Mouse (Mus musculus): ENCODE data around the gene Smyd4.
"Not testable (repeated sequence)": the region's sequence is repeated elsewhere in the genome, so short reads cannot be mapped to it uniquely, and the experiment has no call there.

DNA sequence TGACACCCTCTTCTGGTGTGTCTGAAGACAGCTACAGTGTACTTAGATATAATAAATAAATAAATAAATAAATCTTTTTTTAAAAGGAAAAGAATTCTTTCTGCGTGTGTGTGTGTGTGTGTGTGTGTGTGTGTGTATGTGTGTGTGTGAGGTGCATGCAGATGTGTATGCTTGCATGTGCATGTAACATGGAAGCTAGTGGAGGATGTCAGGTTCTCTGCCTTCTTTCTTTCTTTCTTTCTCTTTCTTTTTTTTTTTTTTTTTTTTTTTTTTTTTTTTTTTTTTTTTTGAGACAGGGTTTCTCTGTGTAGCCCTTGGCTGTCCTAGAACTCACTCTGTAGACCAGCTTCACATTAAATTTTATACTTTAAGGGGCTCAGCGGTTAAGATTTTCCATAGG, 30.6 kb downstream of the Smyd4 start:
- not testable (repeated sequence) for TF ChIP-seq HCFC1 (IDR thresholded peaks at IDR 0.05; ENCODE audit: borderline replicate concordance, insufficient read depth, low read length); MAFK (IDR thresholded peaks at IDR 0.05; ENCODE audit: insufficient read depth, low read depth, low read length); CHD2 (IDR thresholded peaks at IDR 0.05; ENCODE audit: low read depth, low read length); ZC3H11A (IDR thresholded peaks at IDR 0.05; ENCODE audit: borderline replicate concordance, low read depth, low read length)
- peak; percentile 67; the same call in 1 of the 2 replicates for TF ChIP-seq ZNF384 (IDR thresholded peaks at IDR 0.05; ENCODE audit: low read depth, low read length)

All from ES-E14 (cell line).